Mouse (Mus musculus): ENCODE data around the gene Pgbd1. TPM values are rescaled to one million over a fixed set of nuclear protein-coding genes. Genes with fewer than 3 reads are reported as not detected.
A peak's percentile ranks its signal among the peaks of the same experiment; 100 is the strongest.
"Not testable (repeated sequence)": the region's sequence is repeated elsewhere in the genome, so short reads cannot be mapped to it uniquely, and the experiment has no call there.

Pgbd1 gene
- polyA plus RNA-seq (2012; rRNA removed) (0.94 and 1.3 TPM in 2 replicates), polyA plus RNA-seq (2014; fragmentation: Nextera tagmentation; extraction: Ambion mirVana) (1.2 and 2.0 TPM in 2 replicates)

- Histone ChIP-seq H3K4me2 (ENCODE audit: low read depth) (peak within 1 kb of the TSS; percentile 95), H3K4me3 (ENCODE audit: insufficient read depth in 1 of 2, low read depth in 2 of 2, low read length in 2 of 2) (peak within 1 kb of the TSS; percentile 78 to 96), H3K9me3 (ENCODE audit: control insufficient read depth, low read length) (no peaks in the 10 kb centered on the region), H3K36me3 (replicated peaks; ENCODE audit: control insufficient read depth, insufficient read depth, low read depth) (peaks cover 9% of the 10 kb centered on the region), H3K4me1 (replicated peaks; ENCODE audit: control insufficient read depth in 2 of 2, insufficient read depth in 2 of 2, low read length in 1 of 2) (peaks cover 7% of the 10 kb centered on the region in 2 experiments), H3K27ac (peak within 1 kb of the TSS; percentile 81), H3K9ac (replicated peaks) (peak within 1 kb of the TSS; percentile 92), H3K27me3 (ENCODE audit: control insufficient read depth, insufficient read depth, low read length) (no peaks in the 10 kb centered on the region)
- TF ChIP-seq CTCF (IDR thresholded peaks at IDR 0.05; ENCODE audit: low read depth) = peak; percentile 86
- TF ChIP-seq EP300 (IDR thresholded peaks at IDR 0.05; ENCODE audit: low read depth) = no peak
- DNase-seq (ENCODE audit: low read depth in 3 of 3, low spot score in 3 of 3) = peak; percentile 56 to 61 (median 61)
- under 1% methylated on average over 32 of the region's 32 CpGs for WGBS (ENCODE audit: insufficient replicate concordance)
- peak; percentile 85 for ATAC-seq (ENCODE audit: insufficient read depth)
Measured at GRCm38 (mm10) chr13:21440503-21441206, at the start of gene Pgbd1. Gene Pgbd1, minus strand, starts transcription at chr13:21441058.

GRCm38 (mm10) chr13:21486881-21487280 is 46.0 kb upstream of the Pgbd1 start:
- ATAC-seq (ENCODE audit: insufficient read depth) (no peak), DNase-seq (ENCODE audit: low read depth in 3 of 3, low spot score in 3 of 3) (no peak)
- Histone ChIP-seq H3K36me3 (replicated peaks; ENCODE audit: control insufficient read depth, insufficient read depth, low read depth) (no peaks in the 10 kb centered on the region), H3K4me3 (ENCODE audit: insufficient read depth in 1 of 2, low read depth in 2 of 2, low read length in 2 of 2) (no peak overlapping the region), H3K27ac (no peak overlapping the region), H3K27me3 (ENCODE audit: control insufficient read depth, insufficient read depth, low read length) (no peaks in the 10 kb centered on the region), H3K9me3 (ENCODE audit: control insufficient read depth, low read length) (no peaks in the 10 kb centered on the region), H3K4me2 (ENCODE audit: low read depth) (no peak overlapping the region), H3K9ac (replicated peaks) (no peak overlapping the region), H3K4me1 (replicated peaks; ENCODE audit: control insufficient read depth in 2 of 2, insufficient read depth in 2 of 2, low read length in 1 of 2) (no peaks in the 10 kb centered on the region)
- TF ChIP-seq EP300 (IDR thresholded peaks at IDR 0.05; ENCODE audit: low read depth) (no peak), CTCF (IDR thresholded peaks at IDR 0.05; ENCODE audit: low read depth) (no peak)
- 64% methylated on average over 1 of the region's 1 CpGs for WGBS (ENCODE audit: insufficient replicate concordance)

- 4% methylated on average over 30 of the region's 31 CpGs for WGBS (ENCODE audit: insufficient replicate concordance)
- DNase-seq (ENCODE audit: low read depth in 3 of 3, low spot score in 3 of 3); H3K4me1 ChIP-seq (replicated peaks; ENCODE audit: control insufficient read depth in 2 of 2, insufficient read depth in 2 of 2, low read length in 1 of 2); H3K36me3 ChIP-seq (replicated peaks; ENCODE audit: control insufficient read depth, insufficient read depth, low read depth); H3K27me3 ChIP-seq (ENCODE audit: control insufficient read depth, insufficient read depth, low read length); H3K9me3 ChIP-seq (ENCODE audit: control insufficient read depth, low read length); H3K27ac ChIP-seq: not testable (repeated sequence)
- peak; percentile 52 for ATAC-seq (ENCODE audit: insufficient read depth)
- peak within 1 kb of the TSS; percentile 39 to 76 for H3K4me3 ChIP-seq (ENCODE audit: insufficient read depth in 1 of 2, low read depth in 2 of 2, low read length in 2 of 2)
- H3K4me2 ChIP-seq (ENCODE audit: low read depth) = peak within 1 kb of the TSS; percentile 60
- peak within 1 kb of the TSS; percentile 7 for H3K9ac ChIP-seq (replicated peaks)
Measured at GRCm38 (mm10) chr13:21478759-21479670, 38.2 kb upstream of the Pgbd1 start, which contains the start of the genes Zkscan4 and Gm10065. Gene Zkscan4, plus strand, starts transcription at chr13:21478907. Gene Gm10065, minus strand, starts transcription at chr13:21479441.

GRCm38 (mm10) chr13:21472427-21472826 is 31.6 kb upstream of the Pgbd1 start:
- Histone ChIP-seq H3K4me2 (ENCODE audit: low read depth) (no peak overlapping the region), H3K4me1 (replicated peaks; ENCODE audit: control insufficient read depth in 2 of 2, insufficient read depth in 2 of 2, low read length in 1 of 2) (peaks cover 7 to 8% of the 10 kb centered on the region in 2 experiments), H3K27ac (no peak overlapping the region), H3K36me3 (replicated peaks; ENCODE audit: control insufficient read depth, insufficient read depth, low read depth) (no peaks in the 10 kb centered on the region), H3K27me3 (ENCODE audit: control insufficient read depth, insufficient read depth, low read length) (peaks cover 1% of the 10 kb centered on the region), H3K9me3 (ENCODE audit: control insufficient read depth, low read length) (no peaks in the 10 kb centered on the region), H3K9ac (replicated peaks) (no peak overlapping the region), H3K4me3 (ENCODE audit: insufficient read depth in 1 of 2, low read depth in 2 of 2, low read length in 2 of 2) (no peak overlapping the region)
- DNase-seq (ENCODE audit: low read depth in 3 of 3, low spot score in 3 of 3) (no peak), ATAC-seq (ENCODE audit: insufficient read depth) (no peak)
- WGBS (ENCODE audit: insufficient replicate concordance) = 26% methylated on average over 4 of the region's 4 CpGs
- no peak for TF ChIP-seq CTCF (IDR thresholded peaks at IDR 0.05; ENCODE audit: low read depth)
- TF ChIP-seq EP300 (IDR thresholded peaks at IDR 0.05; ENCODE audit: low read depth) = no peak

- no peak overlapping the region for H3K4me3 ChIP-seq (ENCODE audit: insufficient read depth in 1 of 2, low read depth in 2 of 2, low read length in 2 of 2)
- peak overlapping the region; percentile 97 for H3K4me2 ChIP-seq (ENCODE audit: low read depth)
- no peaks in the 10 kb centered on the region for H3K9me3 ChIP-seq (ENCODE audit: control insufficient read depth, low read length)
- TF ChIP-seq EP300 (IDR thresholded peaks at IDR 0.05; ENCODE audit: low read depth) = no peak
- no peak for TF ChIP-seq CTCF (IDR thresholded peaks at IDR 0.05; ENCODE audit: low read depth)
- ATAC-seq (ENCODE audit: insufficient read depth) (no peak), DNase-seq (ENCODE audit: low read depth in 3 of 3, low spot score in 3 of 3) (no peak)
- no peak overlapping the region for H3K27ac ChIP-seq
- H3K4me1 ChIP-seq (replicated peaks; ENCODE audit: control insufficient read depth in 2 of 2, insufficient read depth in 2 of 2, low read length in 1 of 2) = peaks cover 7 to 8% of the 10 kb centered on the region in 2 experiments
- H3K9ac ChIP-seq (replicated peaks) = no peak overlapping the region; the same call in 1 of the 2 replicates
- no peaks in the 10 kb centered on the region for H3K36me3 ChIP-seq (replicated peaks; ENCODE audit: control insufficient read depth, insufficient read depth, low read depth)
- peaks cover 8% of the 10 kb centered on the region for H3K27me3 ChIP-seq (ENCODE audit: control insufficient read depth, insufficient read depth, low read length)
- WGBS (ENCODE audit: insufficient replicate concordance) = 8% methylated on average over 9 of the region's 9 CpGs
Measured at GRCm38 (mm10) chr13:21469097-21469496, 28.2 kb upstream of the Pgbd1 start.
